Mouse (Mus musculus) testis, postnatal 14 days (tissue): ENCODE results near the gene Gm49388.
"Not testable (repeated sequence)": the region's sequence is repeated elsewhere in the genome, so short reads cannot be mapped to it uniquely, and the experiment has no call there.

Source experiments
- DNase-seq: peaks from one replicate; pipeline ENCODE4 v3.0.0; 2021; ENCODE audit warnings: low spot score

Gene Gm49388

DNA sequence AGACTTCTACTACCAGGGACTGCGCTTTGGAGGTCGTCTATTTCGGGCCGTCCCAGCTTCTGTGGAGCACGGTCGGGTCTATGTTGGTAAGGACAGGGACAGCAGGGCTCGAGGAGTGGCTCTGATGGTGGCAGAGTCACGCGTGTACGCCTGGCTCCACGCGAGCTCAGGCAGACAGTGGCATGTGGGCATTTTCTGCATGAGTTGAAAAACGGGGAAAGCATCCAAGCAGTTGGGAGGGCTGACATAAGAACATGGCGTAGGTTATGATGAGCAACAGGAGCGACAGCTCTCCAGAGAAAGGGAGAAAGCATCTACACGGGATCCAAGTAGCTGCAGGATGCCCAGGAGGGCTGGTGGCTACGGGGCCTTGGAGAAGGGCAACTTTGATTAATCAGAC is 16.9 kb downstream of the Gm49388 start:
- no peak for DNase-seq

- DNase-seq: no peak
Measured at GRCm38 (mm10) chr7:127808821-127809220, 23.4 kb downstream of the Gm49388 start.

- DNase-seq: no peak
Measured at GRCm38 (mm10) chr7:127809846-127810245, 24.4 kb downstream of the Gm49388 start.

- DNase-seq: no peak
Measured at GRCm38 (mm10) chr7:127810650-127811049, 25.2 kb downstream of the Gm49388 start.

DNA sequence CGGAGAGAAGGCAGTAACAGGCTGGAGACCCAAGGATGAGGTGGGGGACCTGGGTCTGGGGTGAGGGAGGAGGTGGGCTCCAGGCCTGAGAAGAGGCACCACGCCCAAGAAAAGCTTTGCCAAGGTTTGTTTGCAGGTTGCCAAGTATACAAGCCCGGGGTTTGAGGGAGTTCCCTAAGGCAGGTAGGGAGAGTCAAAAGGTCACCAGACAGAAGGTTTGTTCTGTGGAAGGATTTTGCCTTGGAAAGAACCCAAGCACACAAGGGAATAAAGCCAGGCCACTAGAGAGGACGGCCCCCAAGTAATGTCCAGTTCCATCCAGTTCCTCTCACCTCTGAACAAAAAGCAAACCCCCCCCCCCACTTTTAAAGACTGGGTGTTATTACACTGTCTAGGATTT is 25.8 kb downstream of the Gm49388 start:
- DNase-seq: no peak

- DNase-seq: no peak
Measured at GRCm38 (mm10) chr7:127812292-127812691, 26.9 kb downstream of the Gm49388 start.

GRCm38 (mm10) chr7:127813821-127814220 is 28.4 kb downstream of the Gm49388 start:
- DNase-seq: peak; percentile 55

DNA sequence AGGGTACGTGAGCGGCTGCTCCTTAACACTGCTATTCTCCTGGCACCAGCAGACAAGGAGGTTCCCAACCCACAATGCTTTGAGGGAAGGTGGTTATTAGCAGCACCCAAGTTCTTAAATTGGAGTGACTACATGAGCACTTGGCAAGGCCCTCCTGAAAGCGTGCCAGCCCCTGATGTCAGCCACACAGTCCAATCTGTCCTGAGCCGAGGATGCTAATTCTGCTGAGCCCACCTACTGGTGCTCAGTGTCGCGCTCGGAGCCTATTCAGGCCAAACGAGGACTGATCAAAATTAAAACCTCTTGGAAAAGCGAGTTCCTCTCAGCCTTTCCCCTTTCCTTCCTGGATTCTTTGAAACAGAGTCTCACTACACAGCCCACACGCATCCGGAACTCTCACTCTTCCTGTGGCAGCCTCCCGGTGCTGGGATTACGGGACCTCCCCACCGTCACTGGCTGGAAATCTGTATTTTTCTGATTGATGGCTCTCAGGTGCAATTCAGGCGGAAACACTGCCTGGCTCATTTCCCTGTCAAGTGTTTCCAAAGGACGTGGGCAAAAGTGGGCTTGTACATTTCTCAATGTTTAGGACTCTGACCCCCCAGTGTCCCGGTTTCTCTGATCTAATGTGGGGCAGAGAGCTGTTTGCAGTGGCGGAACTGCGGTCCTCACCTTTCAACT is 29.0 kb downstream of the Gm49388 start:
- DNase-seq: peak; percentile 63

GRCm38 (mm10) chr7:127815116-127815665 is 29.8 kb downstream of the Gm49388 start:
- no peak for DNase-seq

- DNase-seq: peak; percentile 57
Measured at GRCm38 (mm10) chr7:127815954-127816821, 30.8 kb downstream of the Gm49388 start.

GRCm38 (mm10) chr7:127817053-127817452 is 31.6 kb downstream of the Gm49388 start:
- no peak for DNase-seq

DNA sequence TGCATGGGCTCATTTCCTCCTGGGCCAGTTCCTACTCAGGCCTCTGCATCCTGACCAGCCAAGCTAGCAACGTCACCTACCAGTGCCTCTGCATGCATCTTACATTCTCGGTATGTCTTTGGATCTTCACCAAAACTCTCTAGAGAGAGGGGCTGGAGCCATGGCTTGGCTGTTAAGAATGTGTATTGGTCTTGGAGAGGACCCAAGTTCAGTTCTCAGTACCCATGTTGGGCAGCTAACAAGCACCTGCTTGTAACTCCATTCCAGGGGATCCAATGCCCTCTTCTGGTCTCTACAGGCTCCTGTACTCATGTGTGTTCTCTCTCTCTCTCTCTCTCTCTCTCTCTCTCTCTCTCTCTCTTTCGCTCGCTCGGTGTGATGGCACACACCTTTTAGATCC is 32.4 kb downstream of the Gm49388 start:
- DNase-seq: no peak

DNA sequence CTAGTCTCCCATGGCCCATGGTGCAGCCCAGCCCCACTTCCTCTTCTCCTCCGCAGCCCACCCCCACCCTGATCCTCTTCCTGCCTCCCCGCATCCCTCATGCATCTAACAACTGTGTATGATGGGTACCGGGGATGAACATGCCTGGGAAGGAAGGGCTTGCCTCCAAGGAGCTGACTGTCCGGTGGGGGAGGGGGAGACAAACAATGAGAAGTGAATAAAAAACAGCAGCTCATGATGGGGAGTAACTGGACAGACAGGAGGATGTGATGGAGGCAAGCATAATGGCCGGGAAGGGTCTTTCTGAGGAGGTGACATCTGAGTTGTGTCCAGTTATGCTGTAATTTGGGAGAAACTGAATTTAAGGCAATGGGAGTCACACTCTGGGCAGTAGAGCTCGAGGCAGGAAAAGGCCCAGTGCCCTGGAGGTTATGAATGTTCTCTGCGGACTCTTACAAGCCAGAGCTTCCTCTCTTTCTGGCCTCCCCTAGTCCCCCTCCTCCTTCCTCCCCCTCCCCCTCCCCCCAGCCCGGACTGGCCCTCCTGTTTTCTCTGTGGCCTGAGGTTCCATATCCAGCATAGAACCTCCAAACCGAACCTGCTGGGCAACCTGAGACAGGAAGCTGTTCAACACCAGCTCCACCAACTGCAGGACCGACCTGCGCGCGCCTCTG is 35.6 kb downstream of the Gm49388 start:
- DNase-seq: no peak

DNA sequence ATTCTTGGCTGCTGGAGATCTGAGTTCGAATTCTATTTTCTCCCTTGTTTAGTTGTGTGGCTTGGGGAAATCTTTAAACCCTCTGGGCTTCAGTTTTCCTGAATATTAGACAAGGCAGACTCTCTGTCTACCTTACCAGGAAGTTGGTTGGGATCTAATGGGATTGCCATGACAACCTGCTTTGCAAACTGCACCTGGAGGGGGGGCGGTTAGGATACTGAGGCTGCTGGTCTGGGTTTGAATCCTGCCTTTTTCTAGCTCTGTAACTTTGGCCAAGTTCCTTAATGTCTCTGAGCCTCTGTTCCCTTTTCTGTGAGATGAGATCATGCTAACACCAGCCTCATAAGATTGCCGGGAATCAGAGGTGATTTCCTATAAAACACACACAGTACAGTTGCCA is 37.1 kb downstream of the Gm49388 start:
- DNase-seq: no peak

GRCm38 (mm10) chr7:127823236-127824171 is 38.1 kb downstream of the Gm49388 start:
- no peak for DNase-seq

DNA sequence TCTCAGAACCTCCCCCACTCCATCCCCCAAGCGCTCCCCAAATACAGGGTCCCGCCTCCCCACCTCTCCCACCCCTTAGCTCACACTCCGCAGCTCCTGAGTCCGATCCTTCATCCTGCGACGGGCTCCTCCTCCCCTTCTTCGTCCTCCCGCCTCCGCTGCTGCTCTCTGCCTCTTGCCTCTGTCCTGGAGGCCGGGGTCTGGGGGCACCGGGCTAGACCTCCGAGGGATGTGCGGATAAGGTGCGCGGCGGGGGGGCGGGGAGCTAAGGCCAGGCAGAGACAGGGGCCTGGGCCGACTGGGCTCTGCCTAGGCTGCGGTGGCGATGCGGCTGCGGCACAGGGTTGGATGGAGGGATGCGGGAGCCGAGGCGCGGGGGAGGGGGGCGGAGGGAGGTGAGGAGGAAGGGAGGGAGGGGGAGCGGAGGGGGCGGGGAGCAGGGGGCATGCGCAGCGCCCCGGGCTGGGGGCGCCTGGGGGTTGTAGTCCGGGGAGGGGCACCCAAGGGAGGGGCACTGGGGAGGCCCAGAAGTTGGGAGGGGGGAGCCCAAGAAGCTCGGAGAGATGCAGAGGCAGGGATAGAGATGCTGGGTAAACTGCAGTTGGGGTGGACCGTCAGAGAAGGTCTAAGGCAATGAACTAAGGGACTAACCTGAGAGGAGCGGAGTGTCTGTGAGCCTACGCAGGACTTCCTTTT is 38.9 kb downstream of the Gm49388 start, which contains the start of the genes Stx4a and Stx1b:
Gene Stx4a, plus strand, starts transcription at position 119 of the 696 bp plus-strand sequence.
Gene Stx1b, minus strand, starts transcription at position 374 of the 696 bp plus-strand sequence.
- no peak for DNase-seq

DNA sequence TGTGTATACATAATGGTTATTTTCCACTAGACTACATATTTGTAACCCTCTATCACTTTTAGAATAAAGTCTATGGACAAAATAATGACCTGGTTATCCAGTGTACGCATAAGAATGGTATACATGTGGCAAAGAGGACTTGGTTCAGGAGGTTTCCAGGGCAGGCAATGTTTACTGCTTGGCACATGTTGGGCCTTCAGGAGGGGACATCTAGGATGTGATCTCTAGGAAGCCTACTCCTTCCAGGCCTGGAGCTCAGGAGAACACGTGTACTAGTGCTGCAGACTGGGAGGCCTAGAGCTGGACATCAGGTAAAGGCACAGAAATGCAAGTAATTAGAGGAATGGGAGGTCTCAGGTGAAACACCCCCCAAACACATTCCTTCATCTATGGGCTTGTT is 50.1 kb downstream of the Gm49388 start:
- no peak for DNase-seq

GRCm38 (mm10) chr7:127837473-127837872 is 52.1 kb downstream of the Gm49388 start:
- DNase-seq: no peak

DNA sequence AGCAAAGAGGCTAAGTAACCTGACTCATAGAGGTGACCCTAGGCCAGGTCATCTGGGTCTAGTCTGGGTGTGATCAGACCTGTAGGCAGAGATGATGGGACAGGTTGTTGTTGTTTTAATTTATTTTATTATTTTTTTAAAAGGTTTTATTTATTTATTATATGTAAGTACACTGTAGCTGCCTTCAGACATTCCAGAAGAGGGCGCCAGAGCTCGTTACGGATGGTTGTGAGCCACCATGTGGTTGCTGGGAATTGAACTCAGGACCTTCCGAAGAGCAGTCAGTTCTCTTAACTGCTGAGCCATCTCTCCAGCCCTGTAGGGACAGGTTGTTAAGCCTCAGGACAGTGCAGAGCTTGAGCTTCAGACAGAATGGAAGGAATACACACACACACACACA is 52.5 kb downstream of the Gm49388 start:
- DNase-seq: not testable (repeated sequence)

DNA sequence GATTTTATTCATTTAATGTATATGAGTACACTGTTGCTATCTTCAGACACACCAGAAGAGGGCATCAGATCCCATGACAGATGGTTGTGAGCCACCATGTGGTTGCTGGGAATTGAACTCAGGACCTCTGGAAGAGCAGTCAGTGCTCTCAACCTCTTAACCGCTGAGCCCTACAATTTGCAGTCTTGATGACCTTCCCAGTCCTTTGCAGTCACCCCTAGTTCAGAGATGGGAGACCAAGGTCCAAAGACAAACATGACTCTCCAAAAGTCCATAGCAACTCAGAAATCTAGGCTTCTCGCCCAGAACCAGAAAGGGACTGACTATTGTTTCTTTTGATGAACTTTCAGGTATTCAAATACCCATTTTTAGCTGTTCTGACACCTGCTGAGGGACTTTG is 54.6 kb downstream of the Gm49388 start:
- not testable (repeated sequence) for DNase-seq

DNA sequence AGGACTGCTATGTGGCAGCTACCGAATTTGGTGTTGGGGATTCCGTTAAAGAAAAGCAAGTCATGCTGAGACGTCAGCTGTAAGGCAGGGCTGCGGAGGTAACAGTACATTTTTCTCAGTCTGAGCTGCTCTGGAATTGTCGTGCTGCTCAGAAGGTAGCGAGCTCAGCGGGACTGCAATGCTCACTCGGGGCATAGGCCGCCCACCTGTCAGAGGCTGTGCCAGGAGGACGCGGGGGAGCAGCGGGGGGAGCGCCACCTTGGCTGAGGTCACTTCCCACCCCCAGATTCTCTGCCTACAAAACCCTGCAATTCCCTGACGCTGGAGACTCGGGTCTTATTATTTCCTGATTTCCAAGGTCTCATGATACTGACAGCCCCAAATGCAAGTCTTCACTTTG is 55.5 kb downstream of the Gm49388 start:
- DNase-seq: peak; percentile 68
